Comparison of ENCODE assay signal across 12 mouse cellular contexts in the genomic region with DNA sequence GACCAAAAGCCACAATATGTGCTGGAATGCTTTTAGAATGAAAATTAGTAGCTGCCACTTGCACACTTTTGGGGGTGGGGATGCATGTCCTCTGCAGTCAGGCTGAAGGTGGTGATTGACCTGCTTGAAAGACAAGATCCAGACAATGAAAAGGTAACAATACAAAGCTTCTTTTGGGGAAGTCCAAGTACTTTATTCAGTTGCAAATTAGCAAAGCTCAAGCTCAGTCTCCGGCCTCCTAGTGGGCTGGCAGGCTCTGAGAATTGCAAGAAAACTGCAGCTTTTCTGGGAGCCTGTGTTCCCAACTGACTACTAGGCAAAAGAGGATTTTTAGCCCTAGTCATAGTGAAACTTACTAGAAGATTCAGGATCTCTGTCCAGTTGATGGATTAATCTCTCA.
"Had no signal": no experiment of that assay in that cellular context is flagged by ENCODE, and none has a peak within 500 bp of the region (broad histone marks: within the 10 kb centered on the region; RNA-seq: fewer than 3 reads in every experiment).

No protein-coding gene starts in this region.

- DNase-seq: retina, postnatal 1 day; right cerebral cortex, adult 18-20 months; right cerebral cortex, postnatal 14 days; right cerebral cortex, postnatal 25 days; right cerebral cortex, postnatal 4 days; spleen, adult 18-20 months; thymus, adult 18-20 months; thymus, adult 2 months; thymus, postnatal 14 days; thymus, postnatal 25 days; thymus, postnatal 36 days; thymus, postnatal 4 days had no signal
